Mouse (Mus musculus) spleen, adult 2 months (tissue): ENCODE results near the gene Tdrd6.

ENCODE experiments used
- CTCF ChIP-seq: fragments of 200-500 bp; IDR thresholded peaks from 2 replicates; pipeline ENCODE4 v1.5.1; 2011; ENCODE audit warnings: mild to moderate bottlenecking, inconsistent platforms; ENCODE audit not compliant: insufficient read depth, insufficient read length, insufficient replicate concordance; ENCODE audit errors: extremely low read depth
- POLR2A ChIP-seq: fragments of 200-500 bp; IDR thresholded peaks from 2 replicates; pipeline ENCODE4 v1.6.1; 2011; ENCODE audit warnings: low read depth, low read length, inconsistent platforms

DNA sequence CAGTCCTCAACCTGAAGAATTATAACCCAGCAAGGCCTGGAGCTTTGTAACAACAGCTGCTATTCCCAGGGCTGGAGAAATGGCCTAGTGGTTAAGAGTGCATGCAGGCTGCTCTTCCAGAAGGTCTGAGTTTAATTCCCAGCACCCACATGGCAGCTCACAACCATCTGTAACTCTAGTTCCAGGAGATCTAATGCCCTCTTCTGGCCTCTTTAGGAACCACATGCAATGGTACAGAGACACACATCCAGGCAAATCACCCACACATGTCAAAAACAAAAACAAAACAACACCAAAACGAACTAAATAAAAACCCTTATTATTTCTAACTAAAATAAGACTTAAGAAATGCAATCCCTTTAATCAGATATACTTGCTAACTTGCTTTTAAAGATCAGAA, 10.7 kb upstream of the Tdrd6 start:
- no peak for TF ChIP-seq CTCF
- no peak for TF ChIP-seq POLR2A
